Mouse (Mus musculus) G1E (cell line): Measurements from ENCODE around the gene Dhx9. TPM values are rescaled to one million over a fixed set of nuclear protein-coding genes. Genes with fewer than 3 reads are reported as not detected.
"Not testable (repeated sequence)": the region's sequence is repeated elsewhere in the genome, so short reads cannot be mapped to it uniquely, and the experiment has no call there.

Source experiments
- ATAC-seq: 2 replicates; pipeline ENCODE4 v1.8.0; 2016; ENCODE audit warnings: mild to moderate bottlenecking; ENCODE audit not compliant: insufficient number of reproducible peaks, poor library complexity, low FRiP score, severe bottlenecking; ENCODE audit errors: extremely low read depth
- DNase-seq: peaks from one replicate; pipeline ENCODE4 v3.0.0; 2012; ENCODE audit warnings: low spot score
- H3K27me3 ChIP-seq: 2 replicates; pipeline ENCODE4 v1.6.1; 2012; ENCODE audit warnings: mild to moderate bottlenecking, low read length, inconsistent platforms; ENCODE audit not compliant: insufficient read depth
- H3K36me3 ChIP-seq: replicated peaks from 2 replicates; pipeline ENCODE3; 2012; ENCODE audit warnings: mild to moderate bottlenecking, inconsistent platforms
- H3K4me1 ChIP-seq: 2 replicates; pipeline ENCODE4 v1.6.1; 2012; ENCODE audit warnings: low read depth, low read length, inconsistent platforms, mixed read lengths; ENCODE audit not compliant: insufficient read depth
- H3K4me3 ChIP-seq: 2 replicates; pipeline ENCODE4 v1.5.1; 2012; ENCODE audit warnings: low read depth, mild to moderate bottlenecking, inconsistent platforms, low read length, moderate library complexity, mixed read lengths
- H3K9me3 ChIP-seq: replicated peaks from 2 replicates; pipeline ENCODE4 v1.6.1; 2012; ENCODE audit warnings: inconsistent platforms
- CTCF ChIP-seq: IDR thresholded peaks from 2 replicates; pipeline ENCODE4 v1.5.1; 2012; ENCODE audit warnings: low read depth, low read length, inconsistent platforms, mixed read lengths
- GATA1 ChIP-seq: IDR thresholded peaks from 2 replicates; pipeline ENCODE4 v1.6.1; 2012; ENCODE audit warnings: borderline replicate concordance, low read length, inconsistent platforms, mixed read lengths
- GATA2 ChIP-seq: IDR thresholded peaks from 2 replicates; pipeline ENCODE4 v1.6.1; 2012; ENCODE audit warnings: low read depth, low read length, inconsistent platforms, borderline replicate concordance
- POLR2AphosphoS5 ChIP-seq: IDR thresholded peaks from 2 replicates; pipeline ENCODE4 v1.6.1; 2012; ENCODE audit warnings: low read depth, low read length, inconsistent platforms; ENCODE audit not compliant: insufficient replicate concordance
- TAL1 ChIP-seq: conservative IDR thresholded peaks from 2 replicates; pipeline ENCODE4 v1.6.1; 2012; ENCODE audit warnings: low read depth, low read length, inconsistent platforms, mixed read lengths
- polyA plus RNA-seq: library from polyadenylated mRNA; stranded (reverse); fragments of >175 nt; gene quantifications from 2 replicates; pipeline ENCODE4 v1.2.3, GENCODE M21; 2012
- total RNA-seq, 2 experiments: library from RNA; stranded (forward) in 1 of 2; stranded (reverse) in 1 of 2; fragments of 200-1000 nt in 1 of 2; fragments of >200 nt in 1 of 2; fragmentation: Nextera tagmentation in 1 of 2; gene quantifications; 2 replicates each; pipeline ENCODE4 v1.2.3; 2014 to 2017

Gene Dhx9
- total and polyA plus RNA-seq, 3 experiments = 42.7 to 259 (median 170) TPM

- Histone ChIP-seq H3K36me3 (peaks cover 49% of the 10 kb centered on the region), H3K9me3 (no peaks in the 10 kb centered on the region), H3K27me3 (peaks cover 7% of the 10 kb centered on the region; the same call in 1 of the 2 replicates), H3K4me1 (0 out of 2 replicates have a peak, but pooled peaks cover 7% of the 10 kb centered on the region), H3K4me3 (no peak overlapping the region)
- DNase-seq (no peak), ATAC-seq (no peak)
- no peak for TF ChIP-seq CTCF
- no peak for TF ChIP-seq GATA2
- TF ChIP-seq GATA1 = no peak
- no peak for TF ChIP-seq POLR2AphosphoS5
- no peak for TF ChIP-seq TAL1
Observed at GRCm38 (mm10) chr1:153510330-153511009, 23.0 kb upstream of the Dhx9 start.

DNA sequence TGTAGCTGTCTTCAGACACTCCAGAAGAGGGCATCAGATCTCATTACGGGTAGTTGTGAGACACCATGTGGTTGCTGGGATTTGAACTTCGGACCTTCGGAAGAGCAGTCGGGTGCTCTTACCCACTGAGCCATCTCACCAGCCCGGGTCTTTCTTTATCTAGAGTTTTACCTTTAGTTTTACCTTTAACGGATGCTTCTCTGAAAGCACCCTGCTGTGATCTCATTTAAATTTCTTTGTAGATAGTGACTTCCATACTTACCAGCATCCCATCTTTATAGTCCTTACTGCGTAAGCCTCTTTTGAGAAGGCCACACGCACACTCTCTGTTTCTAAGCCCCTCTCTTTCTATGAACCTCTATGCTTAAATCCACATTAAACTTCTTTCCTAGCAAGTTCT is 22.1 kb upstream of the Dhx9 start:
- not testable (repeated sequence) for H3K27me3 ChIP-seq, DNase-seq, H3K9me3 ChIP-seq, ATAC-seq, H3K4me1 ChIP-seq, H3K4me3 ChIP-seq
- H3K36me3 ChIP-seq = peaks cover 40% of the 10 kb centered on the region

DNA sequence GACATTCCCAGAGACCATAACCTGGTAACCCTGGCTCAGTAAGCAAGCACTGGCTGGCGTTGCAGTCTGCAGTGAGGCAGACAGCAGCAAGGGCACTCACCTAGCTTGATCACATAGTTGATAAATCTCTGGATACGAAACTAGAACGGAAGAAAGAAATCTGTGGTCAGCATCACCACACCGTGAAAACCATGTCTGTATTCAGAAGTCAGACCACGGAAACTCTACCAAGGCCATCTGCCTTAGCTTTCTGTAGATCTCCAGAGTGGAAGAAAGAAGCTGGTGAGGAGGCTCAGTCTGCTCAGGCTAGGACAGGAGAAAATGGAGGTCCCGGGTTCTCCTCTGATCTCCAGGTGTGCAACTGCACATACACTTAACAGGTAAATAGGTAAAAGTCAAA is 21.6 kb upstream of the Dhx9 start:
- peaks cover 41% of the 10 kb centered on the region for H3K36me3 ChIP-seq
- TF ChIP-seq TAL1 (no peak), GATA1 (no peak), POLR2AphosphoS5 (no peak), GATA2 (no peak), CTCF (no peak)
- ATAC-seq (no peak), DNase-seq (no peak)
- no peaks in the 10 kb centered on the region for H3K9me3 ChIP-seq
- peaks cover 5% of the 10 kb centered on the region; the same call in 1 of the 2 replicates for H3K27me3 ChIP-seq
- H3K4me1 ChIP-seq = 0 out of 2 replicates have a peak, but pooled peaks cover 7% of the 10 kb centered on the region
- H3K4me3 ChIP-seq = no peak overlapping the region

GRCm38 (mm10) chr1:153506266-153506665 is 18.8 kb upstream of the Dhx9 start:
- H3K9me3 ChIP-seq = no peaks in the 10 kb centered on the region
- peaks cover 38% of the 10 kb centered on the region for H3K36me3 ChIP-seq
- ATAC-seq = no peak
- 0 out of 2 replicates have a peak, but pooled peaks cover 11% of the 10 kb centered on the region for H3K4me1 ChIP-seq
- no peak overlapping the region for H3K4me3 ChIP-seq
- peaks cover 4% of the 10 kb centered on the region; the same call in 1 of the 2 replicates for H3K27me3 ChIP-seq
- TF ChIP-seq TAL1 = no peak
- TF ChIP-seq GATA2 = no peak
- TF ChIP-seq CTCF = no peak
- no peak for DNase-seq

- H3K27me3 ChIP-seq = peaks cover 4% of the 10 kb centered on the region; the same call in 1 of the 2 replicates
- peaks cover 7% of the 10 kb centered on the region; the same call in 1 of the 2 replicates for H3K4me1 ChIP-seq
- no peak overlapping the region for H3K4me3 ChIP-seq
- no peak for DNase-seq
- peaks cover 22% of the 10 kb centered on the region for H3K36me3 ChIP-seq
- ATAC-seq = no peak
- H3K9me3 ChIP-seq = no peaks in the 10 kb centered on the region
- no peak for TF ChIP-seq GATA1
- no peak for TF ChIP-seq POLR2AphosphoS5
- no peak for TF ChIP-seq GATA2
- TF ChIP-seq CTCF = no peak
- no peak for TF ChIP-seq TAL1
Observed at GRCm38 (mm10) chr1:153501644-153502321, 14.3 kb upstream of the Dhx9 start.

DNA sequence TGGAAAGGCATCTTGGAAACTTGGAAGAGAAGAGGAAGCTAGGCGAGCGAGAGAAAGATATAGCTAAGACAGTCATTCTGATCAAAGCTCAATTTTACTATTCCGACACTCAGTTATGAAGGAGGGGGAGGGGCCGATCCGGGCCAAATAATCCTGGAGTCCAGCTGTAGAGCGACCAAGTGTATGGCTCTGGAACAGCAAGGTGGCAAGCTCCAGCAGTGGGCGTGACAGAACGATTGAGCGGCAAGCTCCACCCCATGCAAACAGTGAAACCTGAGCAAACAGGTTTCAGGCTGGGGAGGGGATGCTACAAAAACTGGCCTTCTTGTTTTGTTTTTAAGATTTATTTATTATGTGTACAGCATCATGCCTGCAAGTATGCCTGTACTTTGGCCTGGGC is 12.6 kb upstream of the Dhx9 start:
- TF ChIP-seq GATA2 = no peak
- no peak for TF ChIP-seq GATA1
- TF ChIP-seq POLR2AphosphoS5 = no peak
- TF ChIP-seq CTCF = no peak
- TF ChIP-seq TAL1 = no peak
- no peak for DNase-seq
- peaks cover 4% of the 10 kb centered on the region for H3K27me3 ChIP-seq
- no peak overlapping the region for H3K4me3 ChIP-seq
- no peak for ATAC-seq
- peaks cover 19% of the 10 kb centered on the region for H3K36me3 ChIP-seq
- no peaks in the 10 kb centered on the region for H3K9me3 ChIP-seq
- H3K4me1 ChIP-seq = peaks cover 7% of the 10 kb centered on the region; the same call in 1 of the 2 replicates
